Mouse (Mus musculus) G1E (cell line): Measurements from ENCODE around the gene Adamtsl4. TPM values are rescaled to one million over a fixed set of nuclear protein-coding genes. Genes with fewer than 3 reads are reported as not detected.

Experiments used
- ATAC-seq: 2 replicates; pipeline ENCODE4 v1.8.0; 2016; ENCODE audit warnings: mild to moderate bottlenecking; ENCODE audit not compliant: insufficient number of reproducible peaks, poor library complexity, low FRiP score, severe bottlenecking; ENCODE audit errors: extremely low read depth
- DNase-seq: peaks from one replicate; pipeline ENCODE4 v3.0.0; 2012; ENCODE audit warnings: low spot score
- H3K27me3 ChIP-seq: 2 replicates; pipeline ENCODE4 v1.6.1; 2012; ENCODE audit warnings: mild to moderate bottlenecking, low read length, inconsistent platforms; ENCODE audit not compliant: insufficient read depth
- H3K36me3 ChIP-seq: replicated peaks from 2 replicates; pipeline ENCODE3; 2012; ENCODE audit warnings: mild to moderate bottlenecking, inconsistent platforms
- H3K4me1 ChIP-seq: 2 replicates; pipeline ENCODE4 v1.6.1; 2012; ENCODE audit warnings: low read depth, low read length, inconsistent platforms, mixed read lengths; ENCODE audit not compliant: insufficient read depth
- H3K4me3 ChIP-seq: 2 replicates; pipeline ENCODE4 v1.5.1; 2012; ENCODE audit warnings: low read depth, mild to moderate bottlenecking, inconsistent platforms, low read length, moderate library complexity, mixed read lengths
- H3K9me3 ChIP-seq: replicated peaks from 2 replicates; pipeline ENCODE4 v1.6.1; 2012; ENCODE audit warnings: inconsistent platforms
- CTCF ChIP-seq: IDR thresholded peaks from 2 replicates; pipeline ENCODE4 v1.5.1; 2012; ENCODE audit warnings: low read depth, low read length, inconsistent platforms, mixed read lengths
- GATA1 ChIP-seq: IDR thresholded peaks from 2 replicates; pipeline ENCODE4 v1.6.1; 2012; ENCODE audit warnings: borderline replicate concordance, low read length, inconsistent platforms, mixed read lengths
- GATA2 ChIP-seq: IDR thresholded peaks from 2 replicates; pipeline ENCODE4 v1.6.1; 2012; ENCODE audit warnings: low read depth, low read length, inconsistent platforms, borderline replicate concordance
- POLR2AphosphoS5 ChIP-seq: IDR thresholded peaks from 2 replicates; pipeline ENCODE4 v1.6.1; 2012; ENCODE audit warnings: low read depth, low read length, inconsistent platforms; ENCODE audit not compliant: insufficient replicate concordance
- TAL1 ChIP-seq: conservative IDR thresholded peaks from 2 replicates; pipeline ENCODE4 v1.6.1; 2012; ENCODE audit warnings: low read depth, low read length, inconsistent platforms, mixed read lengths
- polyA plus RNA-seq: library from polyadenylated mRNA; stranded (reverse); fragments of >175 nt; gene quantifications from 2 replicates; pipeline ENCODE4 v1.2.3, GENCODE M21; 2012
- total RNA-seq, 2 experiments: library from RNA; stranded (forward) in 1 of 2; stranded (reverse) in 1 of 2; fragments of 200-1000 nt in 1 of 2; fragments of >200 nt in 1 of 2; fragmentation: Nextera tagmentation in 1 of 2; gene quantifications; 2 replicates each; pipeline ENCODE4 v1.2.3; 2014 to 2017

The Adamtsl4 gene
- total and polyA plus RNA-seq, 3 experiments: 0.11 TPM; not detected in 2

DNA sequence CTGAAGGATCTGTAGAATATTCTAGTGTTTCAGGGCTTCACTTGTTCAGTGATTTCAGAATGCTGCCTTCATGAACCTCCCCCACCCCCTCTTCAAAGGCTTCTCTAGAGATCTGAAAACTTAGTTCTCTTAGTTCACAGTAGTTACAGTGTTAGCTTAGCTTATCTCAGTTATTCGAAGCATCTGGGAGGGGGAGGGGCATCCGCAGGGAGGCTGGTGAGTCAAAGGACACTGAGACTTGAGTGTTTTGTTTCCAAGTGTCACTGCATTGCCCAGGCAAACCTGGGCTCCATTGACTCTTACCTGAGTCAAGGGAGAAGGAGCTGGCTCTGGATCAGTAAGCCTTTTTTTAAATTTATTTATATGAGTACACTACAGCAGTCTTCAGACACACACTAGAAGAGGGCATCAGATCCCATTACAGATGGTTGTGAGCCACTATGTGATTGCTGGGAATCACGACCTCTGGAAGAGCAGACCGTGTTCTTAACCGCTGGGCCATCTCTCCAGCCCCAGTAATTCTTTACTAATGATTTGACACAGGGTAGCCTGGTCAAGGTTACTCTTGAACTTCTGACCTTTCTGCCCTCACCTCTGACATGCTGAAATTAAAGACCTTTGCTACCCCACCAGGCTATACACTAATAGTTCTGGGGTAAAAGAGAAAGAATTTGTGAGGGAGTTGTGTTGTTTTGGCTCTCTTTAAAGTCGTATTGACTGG is 21.4 kb downstream of the Adamtsl4 start:
- Histone ChIP-seq H3K36me3 (peaks cover 84% of the 10 kb centered on the region), H3K9me3 (no peaks in the 10 kb centered on the region), H3K4me3 (no peak overlapping the region; the same call in 1 of the 2 replicates), H3K27me3 (no peaks in the 10 kb centered on the region), H3K4me1 (peaks cover 85% of the 10 kb centered on the region)
- peak; percentile 77 for ATAC-seq
- DNase-seq: peak; percentile 63
- peak; percentile 57; the same call in 1 of the 2 replicates for TF ChIP-seq TAL1
- no peak for TF ChIP-seq GATA2
- no peak for TF ChIP-seq POLR2AphosphoS5
- TF ChIP-seq GATA1: no peak
- no peak for TF ChIP-seq CTCF

DNA sequence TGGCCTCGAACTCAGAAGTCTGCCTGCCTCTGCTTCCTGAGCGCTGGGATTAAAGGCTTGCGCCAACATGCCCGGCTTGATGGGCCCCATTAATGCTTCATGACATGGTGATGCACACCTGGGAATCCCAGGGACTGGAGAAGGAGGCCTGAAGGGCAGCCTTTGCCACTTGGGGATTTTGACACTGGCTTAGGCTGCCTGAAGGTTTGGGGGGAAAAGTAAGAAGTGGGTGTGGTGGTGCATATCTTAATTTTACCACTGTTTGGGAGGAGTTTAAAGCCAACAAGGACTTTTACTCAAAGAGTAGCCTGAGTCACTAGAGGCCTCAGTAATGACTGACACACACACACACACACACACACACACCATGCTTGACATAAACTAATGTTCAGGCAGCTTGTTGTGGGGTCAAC is 22.8 kb downstream of the Adamtsl4 start:
- Histone ChIP-seq H3K36me3 (peaks cover 88% of the 10 kb centered on the region), H3K27me3 (no peaks in the 10 kb centered on the region), H3K4me3 (no peak overlapping the region; the same call in 1 of the 2 replicates), H3K4me1 (peaks cover 88% of the 10 kb centered on the region), H3K9me3 (no peaks in the 10 kb centered on the region)
- no peak for DNase-seq
- no peak for TF ChIP-seq GATA1
- TF ChIP-seq TAL1: no peak
- no peak for TF ChIP-seq CTCF
- no peak; the same call in 1 of the 2 replicates for TF ChIP-seq POLR2AphosphoS5
- TF ChIP-seq GATA2: no peak
- no peak for ATAC-seq

DNA sequence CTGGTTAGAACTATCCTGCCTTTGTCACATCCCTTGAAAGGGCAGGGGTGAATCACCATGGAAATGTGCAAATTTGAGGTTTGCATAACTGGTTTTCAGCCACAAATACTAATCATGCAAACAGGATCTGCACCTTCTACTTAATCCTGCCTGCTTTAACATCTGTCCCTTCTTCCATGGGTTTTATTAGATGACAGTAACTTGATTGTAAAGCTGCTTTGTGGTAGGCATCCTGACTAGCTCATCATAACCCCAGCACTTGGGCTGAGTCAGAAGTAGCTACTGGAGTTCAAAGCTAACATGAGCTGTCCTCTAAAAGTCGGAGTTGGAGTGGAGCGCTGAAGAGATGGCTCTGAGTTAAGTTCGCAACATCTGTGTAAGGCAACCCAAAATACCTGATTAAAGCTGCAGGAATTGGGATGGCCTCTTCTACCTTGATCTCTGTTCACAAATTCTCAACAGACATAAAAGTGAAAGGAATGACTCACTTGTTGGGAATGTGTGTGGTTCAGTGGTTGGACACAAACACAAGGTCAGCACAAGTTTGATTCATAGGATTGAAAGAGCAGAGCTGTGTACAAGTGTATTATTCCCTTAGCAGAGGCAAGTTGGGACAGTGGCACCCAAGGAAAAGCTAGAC is 23.6 kb downstream of the Adamtsl4 start:
- Histone ChIP-seq H3K36me3 (peaks cover 88% of the 10 kb centered on the region), H3K4me3 (no peak overlapping the region; the same call in 1 of the 2 replicates), H3K9me3 (no peaks in the 10 kb centered on the region), H3K4me1 (peaks cover 79% of the 10 kb centered on the region), H3K27me3 (no peaks in the 10 kb centered on the region)
- ATAC-seq (no peak), DNase-seq (no peak)
- TF ChIP-seq GATA2: no peak
- TF ChIP-seq TAL1: no peak
- TF ChIP-seq POLR2AphosphoS5: no peak; the same call in 1 of the 2 replicates
- TF ChIP-seq CTCF: no peak

DNA sequence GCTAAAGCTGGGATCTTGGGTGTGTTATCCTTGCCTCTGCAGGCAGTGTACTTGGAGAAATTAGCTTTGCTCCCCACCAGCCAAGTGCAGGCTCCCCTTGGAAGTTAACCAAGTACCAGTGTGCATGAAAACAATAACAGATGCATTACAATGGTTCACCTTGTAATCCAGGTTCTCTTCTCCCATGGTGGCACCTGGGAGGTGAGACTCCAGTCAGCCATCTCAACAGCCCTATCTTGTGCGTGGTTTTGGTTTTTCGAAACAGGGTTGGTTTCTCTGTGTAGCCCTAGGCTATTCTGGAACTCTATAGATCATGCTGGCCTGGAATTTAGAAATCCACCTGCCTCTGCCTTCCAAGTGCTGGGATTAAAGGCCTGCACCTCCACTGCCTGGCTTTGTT is 24.2 kb downstream of the Adamtsl4 start:
- Histone ChIP-seq H3K36me3 (peaks cover 83% of the 10 kb centered on the region), H3K9me3 (no peaks in the 10 kb centered on the region), H3K4me1 (peaks cover 73% of the 10 kb centered on the region), H3K4me3 (no peak overlapping the region; the same call in 1 of the 2 replicates), H3K27me3 (no peaks in the 10 kb centered on the region)
- TF ChIP-seq POLR2AphosphoS5: peak; percentile 70; the same call in 1 of the 2 replicates
- TF ChIP-seq CTCF: no peak
- DNase-seq (no peak), ATAC-seq (no peak)

DNA sequence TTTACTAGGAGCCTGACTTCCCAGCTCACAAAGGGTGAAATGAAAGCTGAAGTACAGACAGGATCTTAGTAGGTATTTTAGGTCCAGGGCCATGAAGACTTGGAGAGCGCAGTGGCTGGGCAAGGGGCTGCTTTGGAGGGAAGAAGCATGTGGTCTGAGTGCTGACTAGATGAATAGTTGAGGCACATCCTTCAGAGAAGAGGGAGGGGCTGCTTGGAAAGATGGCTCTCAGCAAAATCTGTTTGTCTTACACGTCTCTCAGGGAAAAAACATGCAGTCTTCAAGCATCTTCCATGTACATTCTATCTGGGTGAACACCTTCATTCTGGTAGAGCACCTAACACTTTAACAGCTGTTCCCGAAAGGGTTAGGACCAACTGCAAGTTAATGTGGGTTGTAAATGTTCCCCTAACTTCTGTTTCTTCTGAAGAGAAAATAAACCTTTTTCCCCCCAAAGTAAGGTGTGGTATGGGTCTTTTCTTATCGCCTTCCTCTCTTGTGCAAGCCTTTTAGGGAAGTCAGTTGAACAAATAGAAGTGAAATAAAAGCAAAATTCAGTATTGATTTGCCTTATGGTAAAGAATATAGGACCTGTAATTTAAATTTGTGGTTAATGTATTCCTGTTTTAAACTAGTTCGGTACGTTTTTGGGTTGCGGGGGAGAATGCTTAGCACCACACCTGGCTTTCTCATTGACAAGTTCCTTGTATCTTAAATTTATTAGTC is 24.8 kb downstream of the Adamtsl4 start:
- no peak for DNase-seq
- Histone ChIP-seq H3K36me3 (peaks cover 77% of the 10 kb centered on the region), H3K4me3 (peak overlapping the region; percentile 5; the same call in 1 of the 2 replicates), H3K9me3 (no peaks in the 10 kb centered on the region), H3K4me1 (peaks cover 67% of the 10 kb centered on the region), H3K27me3 (no peaks in the 10 kb centered on the region)
- no peak for TF ChIP-seq CTCF
- no peak for TF ChIP-seq GATA2
- no peak for TF ChIP-seq POLR2AphosphoS5
- no peak for TF ChIP-seq GATA1
- TF ChIP-seq TAL1: no peak
- no peak for ATAC-seq
